Mouse (Mus musculus): ENCODE data around the gene Sf3a2.
"Not testable (repeated sequence)": the region's sequence is repeated elsewhere in the genome, so short reads cannot be mapped to it uniquely, and the experiment has no call there.

The Sf3a2 gene

GRCm38 (mm10) chr10:80826151-80827062 lies 28.4 kb downstream of the Sf3a2 start, which contains the start of gene Oaz1:
TSS of gene Oaz1 (plus strand) at chr10:80826656.
- DNase-seq = peak; percentile 99

- no peak for DNase-seq
These were observed 29.3 kb downstream of the Sf3a2 start for GRCm38 (mm10) chr10:80827063-80827869.

- no peak for DNase-seq
These were observed 29.9 kb downstream of the Sf3a2 start for GRCm38 (mm10) chr10:80827870-80828420.

GRCm38 (mm10) chr10:80828587-80828986 lies 30.6 kb downstream of the Sf3a2 start:
- DNase-seq = not testable (repeated sequence)

GRCm38 (mm10) chr10:80829359-80830278 lies 31.6 kb downstream of the Sf3a2 start:
- DNase-seq = no peak

GRCm38 (mm10) chr10:80831136-80831535 lies 33.1 kb downstream of the Sf3a2 start:
- peak; percentile 89 for DNase-seq

- DNase-seq = no peak
These were observed 34.8 kb downstream of the Sf3a2 start for GRCm38 (mm10) chr10:80832818-80833217.

- DNase-seq = no peak
These were observed 37.6 kb downstream of the Sf3a2 start for GRCm38 (mm10) chr10:80835617-80836016.

- DNase-seq = no peak
These were observed 39.0 kb downstream of the Sf3a2 start for GRCm38 (mm10) chr10:80836949-80837379.

- no peak for DNase-seq
These were observed 39.8 kb downstream of the Sf3a2 start for GRCm38 (mm10) chr10:80837827-80838226.

- DNase-seq = no peak
These were observed 40.4 kb downstream of the Sf3a2 start for GRCm38 (mm10) chr10:80838346-80838912.

GRCm38 (mm10) chr10:80839848-80840247 lies 41.9 kb downstream of the Sf3a2 start:
- DNase-seq = no peak

GRCm38 (mm10) chr10:80841685-80842084 lies 43.7 kb downstream of the Sf3a2 start:
- no peak for DNase-seq

GRCm38 (mm10) chr10:80842334-80842733 lies 44.3 kb downstream of the Sf3a2 start:
- DNase-seq = no peak

- DNase-seq = no peak
These were observed 45.3 kb downstream of the Sf3a2 start for GRCm38 (mm10) chr10:80843087-80843930.

GRCm38 (mm10) chr10:80843931-80844547 lies 46.0 kb downstream of the Sf3a2 start, which contains the start of gene Lingo3:
TSS of gene Lingo3 (minus strand) at chr10:80844039.
- DNase-seq = no peak

GRCm38 (mm10) chr10:80845055-80845693 lies 47.2 kb downstream of the Sf3a2 start:
- no peak for DNase-seq

- DNase-seq = no peak
These were observed 47.7 kb downstream of the Sf3a2 start for GRCm38 (mm10) chr10:80845732-80846131.

- peak; percentile 70 for DNase-seq
These were observed 50.6 kb downstream of the Sf3a2 start for GRCm38 (mm10) chr10:80848571-80848970.
